ENCODE assay signal across 9 mouse cellular contexts in the genomic region with DNA sequence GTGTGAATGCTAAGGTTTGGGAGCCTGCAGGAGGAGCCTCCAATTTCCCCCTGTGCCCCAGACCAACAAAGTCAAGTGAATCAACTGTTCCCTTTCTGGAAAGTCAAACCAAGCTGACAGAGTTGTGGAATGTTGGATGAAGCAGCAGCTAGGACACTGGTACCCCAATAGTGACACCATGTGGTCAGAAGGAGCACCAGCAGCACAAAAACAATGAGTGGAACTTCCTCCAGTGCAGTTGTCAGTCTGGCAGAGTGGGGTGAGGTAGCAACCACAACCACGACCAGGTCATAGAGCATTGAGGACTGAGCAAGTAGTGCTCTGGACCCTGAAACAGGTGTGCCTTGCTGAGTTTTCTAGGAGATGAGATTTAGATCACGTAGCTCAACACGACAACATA. TPM values are rescaled to one million over a fixed set of nuclear protein-coding genes. Genes with fewer than 3 reads are reported as not detected.
A peak's percentile ranks its signal among the peaks of the same experiment; 100 is the strongest.
DNase-seq lines count a peak whose midpoint lies in the region; ATAC-seq and TF ChIP-seq lines count a peak whose summit lies in the region.
"Had no signal": no experiment of that assay in that cellular context is flagged by ENCODE, and none has a peak within 500 bp of the region (broad histone marks: within the 10 kb centered on the region; RNA-seq: fewer than 3 reads in every experiment).

No protein-coding gene starts in this region.

- no peaks in the 10 kb centered on the region for H3K27me3 ChIP-seq in heart, embryonic 12.5 days (replicated peaks)
- peaks cover 38% of the 10 kb centered on the region for H3K27me3 ChIP-seq in E14TG2a.4 (ENCODE audit: insufficient read depth, low read length)
- H3K27me3 ChIP-seq in liver, embryonic 14.5 days (ENCODE audit: control insufficient read depth, insufficient read depth, low read length) = peaks cover 3% of the 10 kb centered on the region; the same call in 1 of the 2 replicates

- H3K27ac ChIP-seq in heart, embryonic 12.5 days (ENCODE audit: poor library complexity, severe bottlenecking) = no peak overlapping the region
- H3K27ac ChIP-seq in gastrocnemius, adult 2 months = peak overlapping the region; percentile 35; the same call in 1 of the 2 replicates
- no peak overlapping the region for H3K27ac ChIP-seq in liver, embryonic 14.5 days

- no peak for ATAC-seq in heart, embryonic 12.5 days (ENCODE audit: insufficient number of reproducible peaks, low FRiP score)
- ATAC-seq in liver, embryonic 14.5 days (ENCODE audit: insufficient read depth) = no peak

- peak; percentile 69 to 72 for DNase-seq in heart, adult 18-20 months
- DNase-seq in cerebellum, adult 11-12 months = peak; percentile 22
- DNase-seq in gastrocnemius, adult 2 months = peak; percentile 39
- peak; percentile 74 for DNase-seq in kidney, adult 9 months
- DNase-seq in liver, embryonic 14.5 days (ENCODE audit: low read depth in 3 of 3, low spot score in 3 of 3) = peak in 1 of 3 experiments; percentile 11
- peak; percentile 50 to 53 for DNase-seq in right cerebral cortex, postnatal 36 days (ENCODE audit: low spot score in 2 of 2)

- 59% methylated on average over 3 of the region's 3 CpGs for WGBS in heart, embryonic 12.5 days
- WGBS in liver, embryonic 14.5 days (ENCODE audit: insufficient replicate concordance) = 45% methylated on average over 3 of the region's 3 CpGs

- H3K9me3 ChIP-seq in heart, embryonic 12.5 days (replicated peaks) = no peaks in the 10 kb centered on the region
- H3K9me3 ChIP-seq in E14TG2a.4 (ENCODE audit: low read length) = no peaks in the 10 kb centered on the region
- H3K9me3 ChIP-seq in liver, embryonic 14.5 days (ENCODE audit: control insufficient read depth, low read length) = no peaks in the 10 kb centered on the region

- no peak overlapping the region for H3K4me2 ChIP-seq in heart, embryonic 12.5 days
- H3K4me2 ChIP-seq in liver, embryonic 14.5 days (ENCODE audit: low read depth) = no peak overlapping the region

- intact Hi-C loops in gastrocnemius, adult 2 months (cut with DNase I) = loop anchor here (1.0 to 5.0 kb wide), 2 partner anchors 39 to 68 kb away; no protein-coding TSS in a partner anchor

- H3K36me3 ChIP-seq in heart, embryonic 12.5 days = no peaks in the 10 kb centered on the region
- H3K36me3 ChIP-seq in E14TG2a.4 (ENCODE audit: insufficient read depth, low read length) = no peaks in the 10 kb centered on the region
- no peaks in the 10 kb centered on the region for H3K36me3 ChIP-seq in liver, embryonic 14.5 days (replicated peaks; ENCODE audit: control insufficient read depth, insufficient read depth, low read depth)

- H3K4me1 ChIP-seq in heart, embryonic 12.5 days (replicated peaks) = peaks cover 46% of the 10 kb centered on the region
- H3K4me1 ChIP-seq in E14TG2a.4 (replicated peaks; ENCODE audit: low read depth, low read length) = peaks cover 31% of the 10 kb centered on the region
- 0 out of 4 replicates have a peak, but pooled peaks cover 0 to 2% of the 10 kb centered on the region in 2 experiments for H3K4me1 ChIP-seq in liver, embryonic 14.5 days (replicated peaks; ENCODE audit: control insufficient read depth in 2 of 2, insufficient read depth in 2 of 2, low read length in 1 of 2)

- H3K4me3 ChIP-seq in heart, embryonic 12.5 days = no peak overlapping the region
- no peak overlapping the region for H3K4me3 ChIP-seq in E14TG2a.4 (replicated peaks; ENCODE audit: low read length)
- no peak overlapping the region for H3K4me3 ChIP-seq in gastrocnemius, adult 2 months
- H3K4me3 ChIP-seq in liver, embryonic 14.5 days (ENCODE audit: insufficient read depth in 1 of 2, low read depth in 2 of 2, low read length in 2 of 2) = no peak overlapping the region

- peak; percentile 70 for TF ChIP-seq CTCF in E14TG2a.4 (conservative IDR thresholded peaks at IDR 0.05; ENCODE audit: low read length)
- TF ChIP-seq CTCF in gastrocnemius, adult 2 months (IDR thresholded peaks at IDR 0.05) = peak; percentile 85
- TF ChIP-seq CTCF in liver, embryonic 14.5 days (IDR thresholded peaks at IDR 0.05; ENCODE audit: low read depth) = peak; percentile 75

- no peak overlapping the region for H3K9ac ChIP-seq in heart, embryonic 12.5 days
- no peak overlapping the region for H3K9ac ChIP-seq in liver, embryonic 14.5 days (replicated peaks)

- TF ChIP-seq EP300 in liver, embryonic 14.5 days (IDR thresholded peaks at IDR 0.05; ENCODE audit: low read depth) = no peak

RNA-seq across cellular contexts. Expression of a gene that starts 4.3 kb away (rescaled TPM):
- 10 to 100 TPM; 20.0 to 20.7 TPM for total RNA-seq in heart, adult 18-20 months (2021)
- 68.1 and 72.6 TPM in 2 replicates for polyA plus RNA-seq in heart, embryonic 12.5 days (2016; fragmentation: Nextera tagmentation; extraction: Ambion mirVana)
- 10 to 100 TPM in 1 of 2 experiments, 1 to 10 TPM in 1; 7.6 to 12.7 TPM for total RNA-seq in gastrocnemius, adult 2 months (2021)
- 2.3 and 2.6 TPM in 2 replicates for polyA plus RNA-seq in liver, embryonic 14.5 days (2012; rRNA removed)
- 4.1 and 4.7 TPM in 2 replicates for polyA plus RNA-seq in liver, embryonic 14.5 days (2014; fragmentation: Nextera tagmentation; extraction: Ambion mirVana)

RNA-seq across cellular contexts. Expression of a gene that starts 52.3 kb away (rescaled TPM):
- total RNA-seq in heart, adult 18-20 months (2021) = not detected
- polyA plus RNA-seq in heart, embryonic 12.5 days (2016; fragmentation: Nextera tagmentation; extraction: Ambion mirVana) = not detected in 2 replicates
- not detected for total RNA-seq in gastrocnemius, adult 2 months (2021)
- polyA plus RNA-seq in liver, embryonic 14.5 days (2012; rRNA removed) = not detected in 2 replicates
- not detected in 2 replicates for polyA plus RNA-seq in liver, embryonic 14.5 days (2014; fragmentation: Nextera tagmentation; extraction: Ambion mirVana)
- polyA plus RNA-seq: liver, embryonic 16.5 days had no signal
